Mouse (Mus musculus) lung, embryonic 14.5 days (tissue): ENCODE results near the gene Nfia. TPM values are rescaled to one million over a fixed set of nuclear protein-coding genes. Genes with fewer than 3 reads are reported as not detected.

Experiments used
- ATAC-seq: fragments of 200-750 bp; cut with Nextera tagmentation; 2 replicates; pipeline ENCODE4 v1.8.0; 2017; ENCODE audit warnings: mild to moderate bottlenecking, moderate TSS enrichment, moderate library complexity; ENCODE audit not compliant: insufficient read depth
- DNase-seq: peaks from one replicate; pipeline ENCODE4 v3.0.0-alpha.2; 2015
- H3K27ac ChIP-seq: fragments of 300-500 bp; sonication (generic); 2 replicates; pipeline ENCODE4 v1.5.1; 2014; ENCODE audit warnings: low read depth, mild to moderate bottlenecking, moderate library complexity
- H3K27me3 ChIP-seq: fragments of 300-500 bp; sonication (generic); 2 replicates; pipeline ENCODE4 v1.6.1; 2014; ENCODE audit warnings: low read length, control low read depth; ENCODE audit not compliant: insufficient read depth
- H3K36me3 ChIP-seq: fragments of 300-500 bp; sonication (generic); 2 replicates; pipeline ENCODE4 v1.6.1; 2014; ENCODE audit warnings: control low read depth; ENCODE audit not compliant: insufficient read depth
- H3K4me1 ChIP-seq: fragments of 300-500 bp; sonication (generic); 2 replicates; pipeline ENCODE4 v1.6.1; 2014; ENCODE audit warnings: antibody characterized with exemption, control low read depth; ENCODE audit not compliant: insufficient read depth
- H3K4me2 ChIP-seq: fragments of 300-500 bp; sonication (generic); 2 replicates; pipeline ENCODE4 v1.6.1; 2014; ENCODE audit warnings: mild to moderate bottlenecking
- H3K4me3 ChIP-seq: fragments of 300-500 bp; sonication (generic); 2 replicates; pipeline ENCODE4 v1.5.1; 2014; ENCODE audit warnings: low read depth, low read length
- H3K9ac ChIP-seq: fragments of 300-500 bp; sonication (generic); 2 replicates; pipeline ENCODE4 v1.6.1; 2014
- H3K9me3 ChIP-seq: fragments of 300-500 bp; sonication (generic); 2 replicates; pipeline ENCODE4 v1.6.1; 2016; ENCODE audit warnings: low read depth, low read length, control low read depth
- CTCF ChIP-seq: IDR thresholded peaks from 2 replicates; pipeline ENCODE4 v1.5.1; 2016; ENCODE audit warnings: antibody characterized with exemption, low read depth
- WGBS: fragments of 180-500 bp; shearing (Covaris S2); extraction: QIAGEN DNeasy Blood & Tissue Kit; methylation state at CpG from one replicate; pipeline ENCODE4 v1.1.7; 2014; 5-methylcytosine and 5-hydroxymethylcytosine counted together
- polyA plus RNA-seq: library from polyadenylated mRNA; unstranded; fragments of >200 nt; fragmentation: Nextera tagmentation; extraction: Ambion mirVana; gene quantifications from 2 replicates; pipeline ENCODE4 v1.2.1, GENCODE M21; 2014

Gene Nfia
- polyA plus RNA-seq, 1 experiment from 2014 or later: 48.2 TPM

DNA sequence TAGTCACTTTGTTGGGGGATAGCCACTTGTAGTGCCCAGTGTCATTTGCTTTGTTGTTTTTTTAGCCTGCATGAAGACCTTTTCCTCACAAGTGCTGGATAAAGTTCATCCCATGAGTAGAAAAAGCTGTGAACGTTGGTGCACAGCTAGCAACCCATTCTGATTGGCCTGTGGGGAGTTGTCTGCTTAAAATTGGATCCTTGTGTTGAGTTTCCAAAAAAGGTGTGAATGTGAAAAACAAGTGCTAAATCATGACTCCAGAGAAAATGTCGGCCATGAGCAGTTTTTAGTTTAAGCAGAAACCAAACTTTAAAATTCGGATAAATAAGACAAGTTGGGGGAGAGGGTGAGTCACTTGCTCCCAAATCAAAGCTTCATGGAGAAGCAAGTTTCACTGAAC, 259.3 kb downstream of the Nfia start:
- Histone ChIP-seq H3K4me2 (no peak overlapping the region), H3K9ac (no peak overlapping the region), H3K36me3 (peaks cover 4% of the 10 kb centered on the region; the same call in 1 of the 2 replicates), H3K4me1 (no peaks in the 10 kb centered on the region), H3K4me3 (no peak overlapping the region), H3K27me3 (no peaks in the 10 kb centered on the region), H3K9me3 (no peaks in the 10 kb centered on the region), H3K27ac (no peak overlapping the region)
- 64% methylated on average over 3 of the region's 3 CpGs for WGBS
- ATAC-seq: no peak
- TF ChIP-seq CTCF: no peak
- no peak for DNase-seq

- Histone ChIP-seq H3K36me3 (peaks cover 4% of the 10 kb centered on the region; the same call in 1 of the 2 replicates), H3K4me2 (no peak overlapping the region), H3K4me3 (no peak overlapping the region), H3K27ac (no peak overlapping the region), H3K4me1 (no peaks in the 10 kb centered on the region), H3K9me3 (no peaks in the 10 kb centered on the region), H3K9ac (no peak overlapping the region), H3K27me3 (no peaks in the 10 kb centered on the region)
- no peak for TF ChIP-seq CTCF
- WGBS: 64% methylated on average over 5 of the region's 5 CpGs
- ATAC-seq (no peak), DNase-seq (no peak)
Observed at GRCm38 (mm10) chr4:98032332-98032731, 259.8 kb downstream of the Nfia start.

DNA sequence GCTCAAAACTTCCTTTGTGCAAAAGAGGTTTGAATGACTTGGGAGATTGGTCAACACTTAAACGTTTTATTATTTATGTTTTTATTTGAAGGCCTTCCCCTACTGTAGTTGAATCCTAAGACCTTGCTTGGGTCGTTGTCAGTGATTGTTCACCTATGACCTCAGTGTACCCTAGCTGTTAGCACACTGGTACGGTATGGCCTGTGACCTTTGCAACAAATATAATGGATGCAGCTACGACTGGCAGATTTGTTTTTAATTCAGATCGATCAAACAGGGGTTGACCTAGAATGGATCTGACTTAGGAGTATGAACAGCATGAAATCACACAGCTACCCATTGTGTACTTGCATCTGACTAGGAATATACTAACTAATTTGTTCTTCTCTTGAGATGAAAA, 266.6 kb downstream of the Nfia start:
- H3K27me3 ChIP-seq: no peaks in the 10 kb centered on the region
- H3K4me2 ChIP-seq: no peak overlapping the region
- no peak for ATAC-seq
- H3K36me3 ChIP-seq: peaks cover 3% of the 10 kb centered on the region; the same call in 1 of the 2 replicates
- no peak overlapping the region for H3K9ac ChIP-seq
- no peak overlapping the region for H3K4me3 ChIP-seq
- no peak for TF ChIP-seq CTCF
- H3K9me3 ChIP-seq: no peaks in the 10 kb centered on the region
- DNase-seq: no peak
- no peaks in the 10 kb centered on the region for H3K4me1 ChIP-seq
- H3K27ac ChIP-seq: no peak overlapping the region
- WGBS: 62% methylated on average over 5 of the region's 5 CpGs

- H3K4me3 ChIP-seq: no peak overlapping the region
- no peak overlapping the region for H3K27ac ChIP-seq
- no peaks in the 10 kb centered on the region for H3K4me1 ChIP-seq
- no peak overlapping the region for H3K9ac ChIP-seq
- TF ChIP-seq CTCF: no peak
- H3K36me3 ChIP-seq: peaks cover 3% of the 10 kb centered on the region; the same call in 1 of the 2 replicates
- no peaks in the 10 kb centered on the region for H3K27me3 ChIP-seq
- no peak overlapping the region for H3K4me2 ChIP-seq
- WGBS: 83% methylated on average over 7 of the region's 7 CpGs
- H3K9me3 ChIP-seq: no peaks in the 10 kb centered on the region
- DNase-seq (no peak), ATAC-seq (no peak)
Observed at GRCm38 (mm10) chr4:98040179-98040578, 267.6 kb downstream of the Nfia start.

- WGBS: 84% methylated on average over 8 of the region's 8 CpGs
- Histone ChIP-seq H3K4me2 (no peak overlapping the region), H3K36me3 (peaks cover 5% of the 10 kb centered on the region; the same call in 1 of the 2 replicates), H3K4me1 (no peaks in the 10 kb centered on the region), H3K9me3 (no peaks in the 10 kb centered on the region), H3K4me3 (no peak overlapping the region), H3K27me3 (no peaks in the 10 kb centered on the region), H3K9ac (no peak overlapping the region), H3K27ac (no peak overlapping the region)
- no peak for TF ChIP-seq CTCF
- ATAC-seq (no peak), DNase-seq (no peak)
Observed at GRCm38 (mm10) chr4:98044611-98045010, 272.1 kb downstream of the Nfia start.

- TF ChIP-seq CTCF: no peak
- 0 out of 2 replicates have a peak, but pooled peaks cover 5% of the 10 kb centered on the region for H3K4me1 ChIP-seq
- no peak for ATAC-seq
Observed at GRCm38 (mm10) chr4:98047369-98047768, 274.8 kb downstream of the Nfia start.

GRCm38 (mm10) chr4:98049584-98049983, 277.1 kb downstream of the Nfia start:
- 33% methylated on average over 7 of the region's 7 CpGs for WGBS
- DNase-seq (no peak), ATAC-seq (no peak)
- Histone ChIP-seq H3K27ac (no peak overlapping the region), H3K4me3 (no peak overlapping the region), H3K4me2 (no peak overlapping the region), H3K36me3 (peaks cover 11% of the 10 kb centered on the region; the same call in 1 of the 2 replicates), H3K27me3 (no peaks in the 10 kb centered on the region), H3K9me3 (no peaks in the 10 kb centered on the region), H3K4me1 (0 out of 2 replicates have a peak, but pooled peaks cover 5% of the 10 kb centered on the region), H3K9ac (no peak overlapping the region)
- no peak for TF ChIP-seq CTCF

More at GRCm38 (mm10) chr4:98047369-98047768, 274.8 kb downstream of the Nfia start:
- H3K27ac ChIP-seq: no peak overlapping the region
- H3K36me3 ChIP-seq: peaks cover 5% of the 10 kb centered on the region; the same call in 1 of the 2 replicates
- H3K9me3 ChIP-seq: no peaks in the 10 kb centered on the region
- DNase-seq: no peak
- no peak overlapping the region for H3K4me2 ChIP-seq
- H3K4me3 ChIP-seq: no peak overlapping the region
- no peaks in the 10 kb centered on the region for H3K27me3 ChIP-seq
- H3K9ac ChIP-seq: no peak overlapping the region
